Mouse (Mus musculus) erythroblast, embryonic 14.5 days (primary cell): Measurements from ENCODE around the gene Celsr1.

Experiments
- GATA1 ChIP-seq: IDR thresholded peaks from 2 replicates; pipeline ENCODE4 v1.6.1; 2012; ENCODE audit warnings: low read length, inconsistent platforms, mixed read lengths
- TAL1 ChIP-seq: IDR thresholded peaks from 3 replicates; pipeline ENCODE4 v1.6.1; 2012; ENCODE audit warnings: low read length, inconsistent platforms, mixed read lengths

DNA sequence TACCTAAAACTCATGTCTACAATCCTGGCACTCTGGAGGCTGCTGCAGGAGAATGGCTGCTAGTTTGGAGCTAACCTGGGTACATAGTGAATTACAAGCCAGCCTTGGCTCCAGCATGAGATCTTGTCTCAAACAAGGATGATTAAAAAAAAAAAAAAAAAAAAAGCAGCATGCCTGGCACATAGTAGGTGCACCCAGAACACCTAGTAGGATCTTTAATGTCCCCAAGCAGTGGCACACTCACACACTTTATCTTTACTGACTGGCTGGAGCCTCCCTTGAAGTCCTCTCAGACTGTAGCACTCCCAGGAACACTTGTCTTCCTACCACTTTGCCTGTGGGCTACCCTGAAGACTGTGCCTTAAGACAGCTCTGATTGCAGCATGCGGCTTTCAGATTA is 46.8 kb upstream of the Celsr1 start:
- TF ChIP-seq TAL1: no peak
- no peak for TF ChIP-seq GATA1
